Mouse (Mus musculus) hindbrain, embryonic 11.5 days (tissue): ENCODE measurements at regions not wholly inside any gene's neighbourhood (a gene's known extent, or its start where the extent isn't known, plus 50 kb on each side); places are given as distances from the start of the nearest gene placed in this dataset.

Experiments used
- ATAC-seq: fragments of 200-750 bp; cut with Nextera tagmentation; 2 replicates; pipeline ENCODE4 v1.8.0; 2017; ENCODE audit warnings: mild to moderate bottlenecking, moderate TSS enrichment, moderate library complexity; ENCODE audit not compliant: low FRiP score
- DNase-seq: peaks from one replicate; pipeline ENCODE4 v3.0.0-alpha.2; 2015; ENCODE audit warnings: low spot score
- H3K27ac ChIP-seq: fragments of 300-500 bp; sonication (generic); 2 replicates; pipeline ENCODE4 v1.5.1; 2014; ENCODE audit warnings: mild to moderate bottlenecking, low read depth, low read length
- H3K27me3 ChIP-seq: fragments of 300-500 bp; sonication (generic); 2 replicates; pipeline ENCODE4 v1.6.1; 2014; ENCODE audit warnings: mild to moderate bottlenecking, low read length, moderate library complexity, mixed read lengths; ENCODE audit not compliant: control insufficient read depth, insufficient read depth
- H3K36me3 ChIP-seq: fragments of 300-500 bp; sonication (generic); 2 replicates; pipeline ENCODE4 v1.6.1; 2014; ENCODE audit warnings: mild to moderate bottlenecking, low read length, moderate library complexity, mixed read lengths; ENCODE audit not compliant: control insufficient read depth, insufficient read depth
- H3K4me1 ChIP-seq: fragments of 300-500 bp; sonication (generic); replicated peaks from 2 replicates; pipeline ENCODE4 v1.6.1; 2014; ENCODE audit warnings: low read length, mixed read lengths; ENCODE audit not compliant: control insufficient read depth, insufficient read depth
- H3K4me2 ChIP-seq: fragments of 300-500 bp; sonication (generic); replicated peaks from 2 replicates; pipeline ENCODE4 v1.6.1; 2014; ENCODE audit warnings: mild to moderate bottlenecking, low read depth, low read length
- H3K4me3 ChIP-seq: fragments of 300-500 bp; sonication (generic); 2 replicates; pipeline ENCODE4 v1.5.1; 2014; ENCODE audit warnings: low read depth, low read length
- H3K9ac ChIP-seq: fragments of 300-500 bp; sonication (generic); 2 replicates; pipeline ENCODE4 v1.6.1; 2014; ENCODE audit warnings: low read depth, low read length
- H3K9me3 ChIP-seq: fragments of 300-500 bp; sonication (generic); 2 replicates; pipeline ENCODE4 v1.6.1; 2016; ENCODE audit warnings: low read length; ENCODE audit not compliant: control insufficient read depth
- WGBS: fragments of 180-500 bp; shearing (Covaris S2); extraction: QIAGEN DNeasy Blood & Tissue Kit; methylation state at CpG from one replicate; pipeline ENCODE4 v1.1.7; 2014; 5-methylcytosine and 5-hydroxymethylcytosine counted together

GRCm38 (mm10) chr15:11533002-11533610 lies 133.6 kb upstream of the Tars start:
- H3K9ac ChIP-seq = no peak overlapping the region
- DNase-seq (no peak), ATAC-seq (no peak)
- H3K9me3 ChIP-seq = no peaks in the 10 kb centered on the region
- no peak overlapping the region for H3K27ac ChIP-seq
- H3K4me3 ChIP-seq = no peak overlapping the region
- H3K36me3 ChIP-seq = no peaks in the 10 kb centered on the region
- WGBS = 85% methylated on average over 10 of the region's 10 CpGs
- no peaks in the 10 kb centered on the region for H3K27me3 ChIP-seq
- H3K4me1 ChIP-seq = no peaks in the 10 kb centered on the region
- H3K4me2 ChIP-seq = no peak overlapping the region

- H3K9me3 ChIP-seq = no peaks in the 10 kb centered on the region
- H3K4me2 ChIP-seq = no peak overlapping the region
- no peak overlapping the region for H3K4me3 ChIP-seq
- H3K36me3 ChIP-seq = no peaks in the 10 kb centered on the region
- H3K27me3 ChIP-seq = no peaks in the 10 kb centered on the region
- no peak for DNase-seq
- no peaks in the 10 kb centered on the region for H3K4me1 ChIP-seq
- 80% methylated on average over 9 of the region's 9 CpGs for WGBS
- H3K27ac ChIP-seq = no peak overlapping the region
- ATAC-seq = no peak
- no peak overlapping the region for H3K9ac ChIP-seq
Observed at GRCm38 (mm10) chr15:11532536-11532935, 133.1 kb upstream of the Tars start.

DNA sequence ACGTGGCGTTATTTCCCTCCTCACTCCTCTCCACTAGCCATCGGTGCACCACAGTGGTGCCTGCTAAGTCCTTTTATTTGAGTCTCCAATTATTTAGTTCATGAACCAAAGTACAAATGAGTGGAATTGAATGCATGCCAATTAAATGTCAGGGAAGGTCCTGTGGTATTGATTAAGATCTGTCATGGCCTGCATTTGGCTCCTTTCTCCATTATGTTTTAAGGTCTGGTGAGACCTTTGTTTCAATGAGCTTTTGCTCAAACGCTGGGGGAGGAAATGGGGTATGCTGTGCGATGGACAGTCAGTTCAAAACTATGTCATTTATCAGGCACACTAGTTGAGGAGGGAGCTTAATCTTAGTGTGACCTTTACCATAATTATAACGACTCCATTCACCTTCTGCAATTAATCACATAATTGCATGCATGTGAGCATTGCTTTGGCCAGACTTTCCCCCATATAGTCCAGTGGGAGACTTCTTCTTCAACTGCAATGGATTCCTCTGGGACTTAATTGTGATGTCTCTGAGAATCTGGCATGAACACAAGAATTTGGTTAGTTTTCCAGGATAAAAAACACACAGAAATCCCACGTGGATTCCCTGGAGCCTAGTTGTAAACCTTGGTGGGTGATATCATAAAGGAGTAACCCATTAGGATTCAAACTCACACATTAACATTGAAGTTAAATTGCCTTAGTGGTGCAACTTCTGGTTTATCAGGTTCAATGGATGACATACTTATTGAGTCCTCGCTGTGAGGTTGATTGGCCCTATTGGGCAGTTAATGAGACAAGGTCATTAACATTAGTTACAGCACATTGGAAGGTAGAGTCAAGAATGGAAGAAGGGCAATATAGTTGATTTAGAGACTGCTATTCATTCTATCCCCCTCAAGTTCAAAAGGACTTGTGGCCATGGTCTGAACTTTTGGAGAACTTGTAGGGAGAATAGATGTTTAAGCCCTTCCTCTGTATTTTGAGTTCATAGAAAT lies 130.7 kb upstream of the Tars start:
- no peak overlapping the region for H3K27ac ChIP-seq
- 55% methylated on average over 8 of the region's 8 CpGs for WGBS
- ATAC-seq (no peak), DNase-seq (no peak)
- no peak overlapping the region for H3K9ac ChIP-seq
- H3K4me2 ChIP-seq = no peak overlapping the region
- H3K4me3 ChIP-seq = no peak overlapping the region
- H3K4me1 ChIP-seq = no peaks in the 10 kb centered on the region
- H3K36me3 ChIP-seq = no peaks in the 10 kb centered on the region
- H3K27me3 ChIP-seq = no peaks in the 10 kb centered on the region
- no peaks in the 10 kb centered on the region for H3K9me3 ChIP-seq

DNA sequence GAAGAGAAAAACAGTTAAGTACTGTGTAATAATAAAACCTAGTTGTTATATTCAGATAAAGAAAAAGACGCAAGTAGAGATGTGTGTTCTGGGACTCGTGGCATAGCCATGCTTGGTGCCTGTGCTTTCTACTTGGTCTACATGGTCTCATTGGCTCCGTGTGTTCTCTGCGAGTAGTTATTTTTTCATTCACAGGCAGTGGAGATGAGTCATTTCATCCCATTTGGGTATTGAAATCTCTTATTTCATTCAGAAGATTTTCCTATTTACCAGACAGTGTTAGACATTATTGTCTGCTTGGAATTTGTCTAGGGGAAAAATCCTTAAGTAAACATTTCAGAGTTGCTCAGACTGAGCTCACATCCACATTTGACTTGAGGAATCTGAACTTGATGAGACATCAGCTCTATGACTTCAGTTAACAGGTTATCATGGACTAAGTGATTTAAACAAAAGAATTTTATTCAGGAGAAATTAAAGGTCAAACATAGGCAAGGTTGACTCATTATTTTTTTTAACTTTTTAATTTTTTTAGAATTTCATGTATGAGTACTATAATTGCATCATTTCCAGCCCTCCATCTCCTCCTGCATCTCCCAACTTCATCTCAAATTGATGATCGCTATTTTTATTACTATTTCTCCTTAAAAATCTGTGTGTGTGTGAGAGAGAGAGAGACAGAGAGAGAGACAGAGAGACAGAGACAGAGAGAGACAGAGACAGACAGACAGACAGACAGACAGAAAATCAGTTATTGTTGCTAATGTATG lies 125.1 kb upstream of the Tars start:
- no peaks in the 10 kb centered on the region for H3K36me3 ChIP-seq
- ATAC-seq (no peak), DNase-seq (no peak)
- H3K27ac ChIP-seq = no peak overlapping the region
- H3K4me3 ChIP-seq = no peak overlapping the region
- H3K9ac ChIP-seq = no peak overlapping the region
- no peaks in the 10 kb centered on the region for H3K9me3 ChIP-seq
- H3K27me3 ChIP-seq = no peaks in the 10 kb centered on the region
- 91% methylated on average over 5 of the region's 5 CpGs for WGBS
- H3K4me2 ChIP-seq = no peak overlapping the region
- H3K4me1 ChIP-seq = no peaks in the 10 kb centered on the region

DNA sequence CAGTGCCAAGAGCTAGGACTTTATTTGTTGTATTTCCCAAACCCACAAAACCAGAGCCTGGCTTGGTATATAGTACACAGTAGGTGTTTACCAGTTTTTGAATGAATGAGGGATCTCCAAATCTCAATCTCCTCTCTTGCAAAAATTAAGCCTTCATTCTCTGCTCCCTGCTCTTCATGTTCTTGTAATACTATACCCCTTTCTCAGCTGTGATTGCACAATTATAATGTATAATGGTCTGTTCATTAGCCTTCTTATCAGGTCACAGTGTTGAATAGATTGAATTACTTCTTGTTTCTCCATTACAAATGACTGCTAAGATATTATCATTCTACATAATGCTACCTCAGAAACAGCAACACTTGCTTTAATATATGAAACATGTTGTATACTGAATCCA lies 119.1 kb upstream of the Tars start:
- H3K4me2 ChIP-seq = no peak overlapping the region
- H3K9me3 ChIP-seq = no peaks in the 10 kb centered on the region
- no peak overlapping the region for H3K9ac ChIP-seq
- no peaks in the 10 kb centered on the region for H3K4me1 ChIP-seq
- no peak overlapping the region for H3K27ac ChIP-seq
- no peak overlapping the region for H3K4me3 ChIP-seq
- no peak for ATAC-seq
- no peaks in the 10 kb centered on the region for H3K27me3 ChIP-seq
- H3K36me3 ChIP-seq = no peaks in the 10 kb centered on the region
- no peak for DNase-seq

DNA sequence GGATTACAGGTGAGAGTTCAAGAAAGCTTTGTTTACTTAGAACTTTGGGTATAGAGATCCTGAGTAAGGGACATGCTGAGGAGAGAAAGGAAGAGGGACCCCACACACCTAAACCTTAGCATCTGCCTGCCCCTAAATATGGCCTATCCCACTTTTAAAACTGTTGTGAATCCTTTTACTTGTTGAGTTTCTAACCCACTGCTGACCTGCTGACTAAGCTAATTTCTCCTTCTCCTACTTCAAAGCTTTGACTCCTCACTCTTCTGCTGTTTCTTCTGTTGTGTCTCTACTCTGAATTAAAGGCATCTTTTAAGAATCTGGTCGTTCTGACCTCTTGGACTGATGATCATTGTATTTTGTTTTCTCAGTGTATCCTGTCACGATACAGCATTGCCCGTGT lies 118.4 kb upstream of the Tars start:
- H3K9ac ChIP-seq = no peak overlapping the region
- no peaks in the 10 kb centered on the region for H3K36me3 ChIP-seq
- no peak overlapping the region for H3K4me2 ChIP-seq
- no peaks in the 10 kb centered on the region for H3K4me1 ChIP-seq
- no peaks in the 10 kb centered on the region for H3K9me3 ChIP-seq
- DNase-seq (no peak), ATAC-seq (no peak)
- WGBS = 72% methylated on average over 3 of the region's 3 CpGs
- H3K27ac ChIP-seq = no peak overlapping the region
- H3K4me3 ChIP-seq = no peak overlapping the region
- H3K27me3 ChIP-seq = no peaks in the 10 kb centered on the region

DNA sequence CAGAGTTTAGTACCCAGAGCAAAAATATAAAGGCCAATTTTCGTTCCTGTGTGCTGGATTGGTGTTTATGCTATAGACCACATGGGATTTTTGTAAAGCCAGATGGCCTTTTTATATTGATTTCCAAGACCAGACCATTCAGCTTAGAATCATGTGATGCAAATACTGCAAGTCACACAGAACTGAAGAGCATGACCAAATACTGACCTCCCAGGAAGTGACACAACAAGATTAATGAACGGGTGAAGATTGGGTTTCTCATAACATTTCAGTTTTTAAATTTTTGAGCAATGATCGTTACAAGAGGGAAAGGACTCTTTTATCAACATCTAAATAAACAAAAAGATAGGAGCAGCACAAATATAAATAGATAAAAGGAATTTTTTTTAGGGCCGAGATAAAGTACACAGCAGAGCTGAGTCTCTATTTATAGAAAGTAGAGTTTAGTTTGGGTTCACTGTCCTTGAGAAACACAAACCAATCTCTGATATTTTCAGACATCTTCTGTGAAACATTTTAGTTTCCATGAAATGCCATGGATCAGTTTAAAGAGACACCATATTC lies 105.7 kb upstream of the Tars start:
- no peak for DNase-seq
- ATAC-seq = no peak
- no peaks in the 10 kb centered on the region for H3K36me3 ChIP-seq
- no peak overlapping the region for H3K4me3 ChIP-seq
- H3K27me3 ChIP-seq = no peaks in the 10 kb centered on the region
- H3K4me1 ChIP-seq = no peaks in the 10 kb centered on the region
- 82% methylated on average over 4 of the region's 4 CpGs for WGBS
- no peak overlapping the region for H3K9ac ChIP-seq
- no peaks in the 10 kb centered on the region for H3K9me3 ChIP-seq
- no peak overlapping the region for H3K27ac ChIP-seq
- no peak overlapping the region for H3K4me2 ChIP-seq

DNA sequence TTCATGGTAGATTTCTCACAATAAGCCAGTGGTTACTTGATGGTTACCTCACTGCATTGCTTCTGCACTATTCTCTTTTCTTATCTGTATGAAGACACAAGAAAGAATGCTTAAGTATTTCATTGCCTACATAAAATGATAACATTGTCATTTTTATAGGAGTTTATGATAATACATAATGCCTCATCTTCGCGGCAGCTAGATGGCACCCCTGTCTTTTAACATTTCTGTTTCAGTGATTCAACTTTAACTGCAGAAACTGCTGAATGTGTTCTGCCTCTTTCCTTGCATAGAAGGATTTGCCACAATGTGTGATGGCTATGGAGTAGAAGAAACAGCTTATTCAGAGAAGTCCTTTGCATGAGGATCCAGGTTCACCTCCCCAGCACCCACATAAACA lies 97.0 kb upstream of the Tars start:
- Histone ChIP-seq H3K36me3 (no peaks in the 10 kb centered on the region), H3K9ac (no peak overlapping the region), H3K4me2 (no peak overlapping the region), H3K27me3 (no peaks in the 10 kb centered on the region), H3K4me3 (no peak overlapping the region), H3K9me3 (no peaks in the 10 kb centered on the region), H3K4me1 (no peaks in the 10 kb centered on the region), H3K27ac (no peak overlapping the region)
- WGBS = 93% methylated on average over 2 of the region's 2 CpGs
- ATAC-seq = no peak
- no peak for DNase-seq
